Mouse (Mus musculus) layer of hippocampus, adult 9-10 months (tissue): ENCODE measurements around the gene Rps6ka4.

Source experiments
- DNase-seq: peaks from one replicate; pipeline ENCODE4 v3.0.0; 2022; ENCODE audit warnings: low spot score

Rps6ka4 gene

DNA sequence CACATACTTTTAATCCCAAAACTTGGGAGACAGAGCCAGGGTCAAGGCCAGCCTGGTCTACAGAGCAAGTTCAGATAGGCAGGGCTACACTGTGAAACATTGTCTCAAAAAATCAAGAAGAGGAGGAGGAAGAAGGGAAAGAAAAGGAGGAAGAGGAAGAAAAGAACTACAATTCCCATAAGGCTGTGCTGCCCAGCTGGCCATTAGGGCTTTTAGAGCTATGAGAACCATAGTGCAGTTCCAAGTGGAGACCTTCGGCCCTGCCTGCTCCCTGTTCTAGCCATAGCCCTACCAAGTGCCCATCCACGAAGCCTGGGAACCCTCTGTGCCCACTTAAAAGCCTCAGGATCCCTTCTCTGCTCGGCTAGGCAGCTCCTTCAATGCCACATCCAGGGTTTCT, 11.1 kb upstream of the Rps6ka4 start:
- DNase-seq: no peak

DNA sequence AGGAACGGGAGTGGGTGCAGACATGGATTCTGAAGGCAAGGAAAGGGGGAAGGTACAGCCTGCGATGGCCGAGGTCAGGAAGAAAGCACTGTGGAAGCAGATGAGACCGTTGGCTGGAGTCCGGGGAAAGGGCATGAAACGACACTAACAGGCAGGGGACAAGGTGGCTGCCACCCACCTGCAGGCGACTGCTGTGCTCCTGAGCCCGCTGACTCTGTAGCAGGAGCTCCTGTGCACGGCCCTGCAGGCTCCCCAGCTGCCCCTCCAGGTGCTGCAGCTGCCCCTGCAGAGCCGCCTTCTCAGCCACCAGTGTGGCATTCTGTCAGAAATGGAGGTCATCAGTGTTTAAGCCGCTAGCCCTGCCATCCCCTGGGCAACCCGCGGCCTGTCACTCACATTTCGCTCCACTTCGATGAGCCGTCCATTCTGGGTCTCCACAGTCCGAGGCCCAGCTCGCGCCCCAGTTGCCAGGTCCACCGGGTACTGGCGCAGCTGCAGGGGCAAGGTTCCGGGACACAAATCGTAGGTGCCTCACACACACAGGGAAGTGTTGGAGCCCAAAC, 9.2 kb upstream of the Rps6ka4 start:
- DNase-seq: no peak

DNA sequence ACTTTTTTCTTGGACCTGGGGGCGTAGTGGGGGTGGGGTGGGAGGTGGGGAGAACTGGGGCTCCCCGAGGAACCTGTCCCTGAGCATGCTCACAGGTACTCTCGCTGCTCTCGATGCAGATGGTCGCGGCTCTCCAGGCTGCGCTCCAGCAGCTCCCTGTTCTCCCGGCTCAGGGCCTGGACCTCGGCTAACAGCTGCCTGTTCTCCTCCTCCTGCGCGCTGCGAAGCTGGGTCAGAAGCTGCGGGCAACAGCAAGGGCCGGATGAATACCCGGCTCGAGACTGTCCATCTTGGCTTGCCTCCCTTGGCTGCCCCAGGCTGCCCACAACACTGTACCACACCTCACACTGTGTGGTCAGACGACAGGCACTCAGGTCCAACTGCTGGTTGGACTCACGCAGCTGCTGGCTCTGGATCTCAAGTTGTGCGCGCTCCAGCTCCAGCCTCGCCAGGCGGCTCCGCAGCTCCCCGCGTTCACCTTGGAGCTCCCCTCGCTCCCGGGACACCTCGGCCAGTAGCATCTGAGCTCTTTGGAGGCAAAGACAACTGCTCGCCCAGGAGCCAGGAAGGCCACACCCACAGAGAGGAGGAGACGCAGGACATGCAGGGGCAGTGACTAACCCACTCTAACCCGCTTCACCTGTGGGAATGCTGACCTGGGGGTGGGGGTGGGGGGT, 7.5 kb upstream of the Rps6ka4 start:
- DNase-seq: no peak

DNA sequence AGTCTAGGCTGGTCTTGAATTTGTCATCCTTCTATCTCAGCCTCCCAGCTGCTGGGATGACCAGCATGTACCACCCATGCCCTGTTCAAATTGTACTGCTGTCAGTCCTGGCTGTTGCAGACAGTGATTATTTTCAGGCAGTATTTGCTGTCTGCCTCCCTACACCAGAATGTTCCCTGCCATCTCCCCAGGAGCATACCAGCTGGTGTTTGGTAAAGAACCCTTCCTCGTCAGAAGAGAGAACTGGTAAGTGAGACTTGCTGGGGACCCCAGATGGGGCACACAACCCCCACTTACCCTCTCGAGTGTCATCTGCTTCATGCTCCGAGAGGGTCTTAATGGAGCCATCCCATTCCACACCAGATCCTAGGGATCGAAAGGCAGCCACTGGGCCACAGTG, 5.6 kb upstream of the Rps6ka4 start:
- no peak for DNase-seq

DNA sequence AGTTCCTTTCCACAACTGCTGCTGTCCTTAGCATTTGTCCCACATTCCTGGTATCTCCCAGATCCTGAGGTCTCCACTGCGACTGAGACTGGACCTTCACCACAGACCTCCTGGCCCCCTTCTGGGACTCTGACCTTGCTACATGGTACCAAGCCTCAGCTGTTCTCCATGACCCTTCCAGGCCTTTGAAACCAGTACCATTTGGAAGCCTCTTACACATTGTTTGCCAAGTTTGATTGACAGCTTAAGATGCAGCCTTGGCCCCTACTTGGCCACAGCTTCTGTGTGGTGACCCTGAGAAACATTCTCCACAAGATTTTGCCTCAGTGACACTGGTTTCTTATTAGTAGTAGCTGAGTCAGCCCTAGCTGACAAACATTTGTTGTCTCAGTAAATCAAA, 1.9 kb upstream of the Rps6ka4 start:
- no peak for DNase-seq

- no peak for DNase-seq
These were observed 809 bp upstream of the Rps6ka4 start for GRCm38 (mm10) chr19:6841292-6841597.

DNA sequence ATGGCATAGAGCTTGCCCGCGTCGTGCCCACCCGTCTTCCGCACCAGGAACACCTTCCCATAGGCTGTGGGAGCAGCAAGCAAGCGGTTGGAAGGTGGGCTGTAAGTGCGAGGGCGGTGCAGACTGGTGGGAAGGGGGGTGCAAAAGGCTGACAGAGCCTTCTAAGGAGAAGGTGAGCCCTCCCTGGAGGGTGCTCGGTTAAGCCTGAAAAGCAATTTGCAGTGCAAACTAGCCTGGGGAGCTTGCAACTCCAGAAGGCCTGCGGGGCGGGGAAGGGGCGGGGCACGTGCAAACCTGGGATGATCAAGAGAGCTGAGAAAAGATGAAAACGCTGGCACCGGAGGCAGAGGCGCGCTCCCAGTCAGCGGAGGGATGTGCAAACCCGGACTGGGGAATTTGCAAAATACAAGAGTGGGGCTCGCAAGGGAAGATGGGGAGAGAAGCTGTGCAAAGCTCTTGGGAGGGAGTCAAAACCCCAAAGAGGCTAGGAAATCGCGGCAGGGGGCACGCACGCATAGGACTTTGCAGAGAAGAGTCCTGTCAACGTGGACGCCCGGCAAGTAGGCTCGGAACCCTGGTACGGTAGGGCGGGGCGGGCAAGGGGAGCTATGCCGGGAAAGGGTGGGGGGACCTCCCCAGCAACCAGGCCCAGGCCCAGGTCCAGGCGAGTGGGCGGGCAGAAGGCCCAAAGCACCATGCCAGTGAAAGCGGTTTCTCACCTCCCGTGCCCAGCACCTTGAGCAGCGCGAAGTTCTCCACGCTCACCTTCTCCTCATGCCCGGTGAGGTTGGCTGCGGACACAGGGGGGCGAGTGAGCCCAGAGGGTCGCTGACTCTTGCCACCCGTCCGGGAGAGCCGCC, 591 bp downstream of the Rps6ka4 start:
- DNase-seq: no peak

- no peak for DNase-seq
These were observed 8.1 kb downstream of the Rps6ka4 start for GRCm38 (mm10) chr19:6832363-6832762.

DNA sequence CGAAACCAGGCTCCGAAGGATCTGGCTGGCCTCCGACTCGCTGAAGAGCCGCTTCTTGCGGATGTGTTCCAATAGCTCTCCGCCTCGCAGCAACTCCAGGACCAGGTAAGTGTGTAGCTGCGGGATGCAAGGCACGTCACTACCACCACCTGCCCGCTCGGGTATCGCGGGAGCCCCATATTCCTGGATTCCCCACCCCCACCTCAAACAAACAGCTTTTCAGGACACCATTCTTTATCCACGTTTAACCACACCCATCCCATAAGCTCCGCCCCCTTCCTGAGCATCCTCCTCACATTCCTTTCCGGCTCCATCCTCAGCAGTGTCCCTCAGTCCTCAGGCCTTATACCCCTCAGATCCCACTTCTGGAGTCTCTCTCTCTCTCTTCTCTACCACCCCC, 9.1 kb downstream of the Rps6ka4 start:
- DNase-seq: no peak

- DNase-seq: no peak
These were observed 9.7 kb downstream of the Rps6ka4 start for GRCm38 (mm10) chr19:6830556-6831316.

- DNase-seq: no peak
These were observed 10.4 kb downstream of the Rps6ka4 start for GRCm38 (mm10) chr19:6829870-6830555.

DNA sequence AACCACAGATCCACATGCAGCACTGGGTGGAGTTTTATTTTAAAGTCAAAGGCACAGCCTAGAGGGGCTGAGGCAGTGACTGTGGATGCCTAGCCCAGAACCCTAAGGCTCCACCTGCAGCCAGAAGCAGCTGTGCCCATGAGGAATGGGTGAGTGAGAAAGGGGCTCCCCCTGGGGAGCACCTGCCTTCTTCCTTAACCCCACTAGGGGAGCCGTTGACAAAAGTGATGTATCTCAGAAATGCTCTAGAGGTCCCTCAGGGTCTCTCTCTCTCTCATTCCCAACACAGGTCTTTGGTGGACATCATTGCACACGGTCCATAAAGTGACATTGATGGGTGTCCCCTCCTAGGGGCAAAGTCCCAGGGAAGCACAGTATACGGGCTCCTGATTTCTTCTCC, 11.4 kb downstream of the Rps6ka4 start:
- DNase-seq: no peak

- DNase-seq: no peak
These were observed 13.8 kb downstream of the Rps6ka4 start for GRCm38 (mm10) chr19:6826601-6827000.

GRCm38 (mm10) chr19:6825384-6825783, 15.1 kb downstream of the Rps6ka4 start:
- DNase-seq: no peak

DNA sequence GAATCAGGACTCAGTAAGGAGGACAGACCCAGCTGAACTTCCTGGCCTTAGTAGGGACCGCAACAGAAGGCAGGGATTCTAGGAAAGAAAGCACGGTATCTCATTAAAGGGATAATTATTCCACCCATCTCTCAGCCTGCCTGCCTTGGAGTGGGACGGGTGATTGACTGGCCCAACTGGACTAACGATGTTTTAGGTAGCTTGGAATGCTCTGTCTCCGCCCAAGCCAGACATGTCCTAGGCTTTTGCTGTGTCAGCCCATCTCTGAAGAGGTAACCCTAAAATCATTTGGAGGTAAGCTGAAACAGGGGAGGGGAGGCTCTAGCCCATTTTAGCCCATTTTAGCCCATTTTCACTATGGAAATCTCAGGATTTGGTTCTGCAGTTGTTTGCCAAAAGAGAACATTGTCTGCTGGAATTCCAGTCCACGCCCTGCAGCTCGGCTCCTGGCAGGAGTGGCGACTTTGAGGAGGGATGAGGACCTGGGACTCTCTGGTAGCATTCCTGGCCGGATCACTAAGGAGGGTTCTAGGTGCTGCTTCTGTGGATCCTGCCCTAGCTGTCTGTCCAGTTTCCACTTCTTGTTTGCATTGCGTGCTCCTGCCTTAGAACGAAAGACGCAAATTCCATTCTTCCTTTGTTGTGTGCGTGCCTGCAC, 19.8 kb downstream of the Rps6ka4 start:
- no peak for DNase-seq

DNA sequence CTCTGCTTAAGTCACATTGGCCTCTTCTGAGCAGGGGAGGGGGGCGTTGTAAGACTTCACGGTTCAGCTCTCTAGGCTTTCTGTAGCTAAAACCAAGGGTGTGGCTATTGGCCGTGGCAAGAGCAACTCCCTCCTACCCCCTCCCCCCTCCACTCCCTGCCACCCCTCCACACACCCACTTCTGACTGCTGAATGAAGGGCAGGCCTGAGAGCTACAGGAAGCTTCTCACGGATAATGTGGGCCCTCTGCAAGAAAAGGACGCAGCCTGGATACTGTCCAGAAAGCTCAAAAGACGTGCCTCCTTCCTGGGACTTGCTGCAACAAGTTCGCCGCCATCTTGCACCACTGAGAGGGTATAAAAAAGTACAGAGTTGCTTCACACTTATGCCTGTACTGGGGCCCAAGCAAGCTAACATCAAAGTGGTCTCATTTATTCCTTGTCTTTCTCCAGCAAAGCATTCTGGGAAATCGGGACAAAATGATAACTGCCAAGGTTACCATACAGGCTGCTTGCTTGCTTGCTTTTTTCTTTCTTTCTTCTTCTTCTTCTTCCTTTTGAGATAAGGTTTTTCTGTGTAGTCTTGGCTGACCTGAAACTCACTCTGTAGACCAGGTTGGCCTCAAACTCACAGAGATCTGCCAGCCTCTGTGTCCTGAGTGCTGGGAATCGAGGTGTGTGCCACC, 21.2 kb downstream of the Rps6ka4 start:
- DNase-seq: no peak

DNA sequence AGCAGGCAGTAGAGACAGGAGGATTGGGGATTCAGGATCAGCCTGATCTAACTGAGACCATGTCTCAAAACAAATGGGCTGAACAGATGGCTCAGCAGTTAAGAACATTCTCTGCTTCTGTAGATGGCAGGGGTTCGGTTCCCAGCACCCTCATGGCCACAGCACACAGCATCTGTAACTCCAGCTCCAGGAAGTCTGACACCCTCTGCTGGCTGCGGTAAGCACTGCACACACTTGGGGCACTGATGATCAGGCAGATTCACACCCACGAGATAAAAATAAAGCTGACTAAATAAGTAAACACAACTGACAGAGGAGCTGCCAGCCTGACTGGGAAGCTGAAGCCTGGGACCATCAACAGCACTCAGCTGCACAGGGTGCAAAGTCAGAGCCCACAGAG, 25.5 kb downstream of the Rps6ka4 start:
- DNase-seq: no peak

- no peak for DNase-seq
These were observed 26.1 kb downstream of the Rps6ka4 start for GRCm38 (mm10) chr19:6814366-6814765.
